Comparison of ENCODE assay signal across 8 mouse cellular contexts in the genomic region with DNA sequence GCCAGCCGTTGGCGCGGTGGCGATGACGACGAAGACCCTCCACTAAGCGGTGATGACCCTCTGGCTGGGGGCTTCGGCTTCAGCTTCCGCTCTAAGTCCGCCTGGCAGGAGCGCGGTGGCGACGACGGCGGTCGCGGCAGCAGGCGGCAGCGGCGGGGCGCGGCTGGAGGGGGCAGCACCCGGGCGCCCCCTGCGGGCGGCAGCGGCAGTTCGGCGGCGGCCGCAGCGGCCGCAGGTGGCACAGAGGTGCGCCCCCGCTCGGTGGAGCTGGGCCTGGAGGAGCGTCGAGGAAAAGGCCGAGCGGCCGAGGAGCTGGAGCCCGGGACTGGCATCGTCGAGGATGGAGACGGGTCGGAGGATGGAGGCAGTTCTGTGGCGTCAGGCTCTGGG. TPM values are rescaled to one million over a fixed set of nuclear protein-coding genes. Genes with fewer than 3 reads are reported as not detected.
DNase-seq lines count a peak whose midpoint lies in the region; ATAC-seq and TF ChIP-seq lines count a peak whose summit lies in the region.

No protein-coding gene starts in this region.

- no peaks in the 10 kb centered on the region for H3K36me3 ChIP-seq in liver, postnatal 0 days (replicated peaks; ENCODE audit: insufficient read depth, low read length)
- no peaks in the 10 kb centered on the region for H3K36me3 ChIP-seq in neural tube, embryonic 14.5 days (ENCODE audit: control insufficient read depth, insufficient read depth, low read length)

- ATAC-seq in common myeloid progenitor, adult 5-6 weeks (replicated peaks; ENCODE audit: low read depth, poor library complexity, severe bottlenecking), result peak; percentile 52
- peak; percentile 69 for ATAC-seq in granulocyte monocyte progenitor cell, adult 5-6 weeks (replicated peaks; ENCODE audit: poor library complexity, severe bottlenecking)
- ATAC-seq in liver, postnatal 0 days, result 0 out of 2 replicates have a peak, but pooled peaks have one; percentile 31
- no peak for ATAC-seq in neural tube, embryonic 14.5 days (ENCODE audit: low read depth)

- WGBS in liver, postnatal 0 days (ENCODE audit: insufficient replicate concordance), result 4% methylated on average over 45 of the region's 48 CpGs
- 3% methylated on average over 42 of the region's 48 CpGs for WGBS in neural tube, embryonic 14.5 days

- no peak overlapping the region for H3K27ac ChIP-seq in liver, postnatal 0 days (ENCODE audit: low read depth)
- no peak overlapping the region for H3K27ac ChIP-seq in neural tube, embryonic 14.5 days (ENCODE audit: low read depth, low read length)

- H3K9me3 ChIP-seq in liver, postnatal 0 days (ENCODE audit: low read length), result no peaks in the 10 kb centered on the region
- no peaks in the 10 kb centered on the region for H3K9me3 ChIP-seq in neural tube, embryonic 14.5 days (ENCODE audit: control insufficient read depth, low read length)

- peak overlapping the region; percentile 78 for H3K4me2 ChIP-seq in liver, postnatal 0 days (ENCODE audit: low read depth, low read length)
- H3K4me2 ChIP-seq in neural tube, embryonic 14.5 days (ENCODE audit: low read depth, low read length), result peak overlapping the region; percentile 56

- H3K4me1 ChIP-seq in liver, postnatal 0 days (ENCODE audit: insufficient read depth), result peaks cover 14% of the 10 kb centered on the region
- H3K4me1 ChIP-seq in neural tube, embryonic 14.5 days (ENCODE audit: control insufficient read depth, insufficient read depth, low read length), result peaks cover 51% of the 10 kb centered on the region

- no peak overlapping the region for H3K9ac ChIP-seq in liver, postnatal 0 days (replicated peaks)
- peak overlapping the region; percentile 93 for H3K9ac ChIP-seq in neural tube, embryonic 14.5 days (replicated peaks; ENCODE audit: low read depth, low read length)

- H3K4me3 ChIP-seq in liver, postnatal 0 days (ENCODE audit: low read depth, low read length), result peak overlapping the region; percentile 54
- H3K4me3 ChIP-seq in neural tube, embryonic 14.5 days (ENCODE audit: low read depth, low read length), result peak overlapping the region; percentile 81

- TF ChIP-seq CTCF in liver, postnatal 0 days (IDR thresholded peaks at IDR 0.05; ENCODE audit: low read depth), result peak; percentile 57

- peaks cover 82% of the 10 kb centered on the region for H3K27me3 ChIP-seq in liver, postnatal 0 days (ENCODE audit: insufficient read depth, low read length)
- H3K27me3 ChIP-seq in neural tube, embryonic 14.5 days (ENCODE audit: control insufficient read depth, insufficient read depth, low read length), result peaks cover 7% of the 10 kb centered on the region

- DNase-seq in left cerebral cortex, adult 18-20 months (ENCODE audit: low spot score in 2 of 2), result peak; percentile 39 to 47
- DNase-seq in left cerebral cortex, adult 11 months (ENCODE audit: low spot score), result no peak
- DNase-seq in kidney, adult 9 months, result peak; percentile 35
- peak; percentile 72 for DNase-seq in liver, postnatal 0 days
- peak; percentile 69 for DNase-seq in urinary bladder, postnatal 14 days (ENCODE audit: low spot score)

- no peak for TF ChIP-seq EP300 in liver, postnatal 0 days (IDR thresholded peaks at IDR 0.05; ENCODE audit: low read depth)

RNA-seq across cellular contexts. Expression of a gene that starts 1.6 kb away (rescaled TPM):
- total RNA-seq in left cerebral cortex, adult 18-20 months (2021), result 100 to 1,000 TPM; 122 to 142 TPM
- 0.19 TPM in 1 of 2 replicates, not detected in the other for total RNA-seq in common myeloid progenitor, adult 5-6 weeks (2017)
- not detected in 2 replicates for total RNA-seq in granulocyte monocyte progenitor cell, adult 5-6 weeks (2014; fragmentation: Nextera tagmentation)
- total RNA-seq in granulocyte monocyte progenitor cell, adult 5-6 weeks (2017), result not detected in 2 replicates
- polyA plus RNA-seq in liver, postnatal 0 days (2015; fragmentation: Nextera tagmentation; extraction: Ambion mirVana), result 0.28 and 0.39 TPM in 2 replicates
- polyA plus RNA-seq in neural tube, embryonic 14.5 days (2014; fragmentation: Nextera tagmentation; extraction: Ambion mirVana), result 8.3 and 8.8 TPM in 2 replicates

Comparison
In these comparisons a context has a peak if more than half of its experiments do, and no peak if none do; other contexts are left out.
1. RNA of a gene that starts 1.6 kb away (total RNA-seq): 122 to 142 TPM in left cerebral cortex, adult 18-20 months; 0.19 TPM in common myeloid progenitor, adult 5-6 weeks and not detected in granulocyte monocyte progenitor cell, adult 5-6 weeks; every median in the first group is over 100 times any median in the second.